Mouse (Mus musculus): ENCODE measurements around the gene Xrcc1.
"Not testable (repeated sequence)": the region's sequence is repeated elsewhere in the genome, so short reads cannot be mapped to it uniquely, and the experiment has no call there.

Gene Xrcc1

GRCm38 (mm10) chr7:24546068-24546614 lies at the start of gene Xrcc1, which contains the start of gene Pinlyp:
Xrcc1 (plus strand) TSS chr7:24546289.
Pinlyp (minus strand) TSS chr7:24546118.
- DNase-seq (ENCODE audit: low spot score) = no peak

GRCm38 (mm10) chr7:24499856-24500577 lies 46.1 kb upstream of the Xrcc1 start:
- no peak for DNase-seq (ENCODE audit: low spot score)

GRCm38 (mm10) chr7:24500929-24501328 lies 45.2 kb upstream of the Xrcc1 start:
- peak; percentile 29 for DNase-seq (ENCODE audit: low spot score)

- peak; percentile 21 for DNase-seq (ENCODE audit: low spot score)
These were observed 44.6 kb upstream of the Xrcc1 start for GRCm38 (mm10) chr7:24501492-24501891.

- no peak for DNase-seq (ENCODE audit: low spot score)
These were observed 42.1 kb upstream of the Xrcc1 start for GRCm38 (mm10) chr7:24504004-24504403.

GRCm38 (mm10) chr7:24504868-24505267 lies 41.2 kb upstream of the Xrcc1 start:
- DNase-seq (ENCODE audit: low spot score) = no peak

- no peak for DNase-seq (ENCODE audit: low spot score)
These were observed 40.5 kb upstream of the Xrcc1 start for GRCm38 (mm10) chr7:24505447-24506064.

- DNase-seq (ENCODE audit: low spot score) = no peak
These were observed 40.0 kb upstream of the Xrcc1 start for GRCm38 (mm10) chr7:24506065-24506459.

- no peak for DNase-seq (ENCODE audit: low spot score)
These were observed 39.6 kb upstream of the Xrcc1 start for GRCm38 (mm10) chr7:24506476-24506837.

- peak; percentile 40 for DNase-seq (ENCODE audit: low spot score)
These were observed 39.0 kb upstream of the Xrcc1 start, which contains the start of gene Zfp428 for GRCm38 (mm10) chr7:24506838-24507725. Zfp428 (plus strand) TSS chr7:24507006.

GRCm38 (mm10) chr7:24507726-24508114 lies 38.4 kb upstream of the Xrcc1 start:
- DNase-seq (ENCODE audit: low spot score) = no peak

GRCm38 (mm10) chr7:24512355-24512754 lies 33.7 kb upstream of the Xrcc1 start, which contains the start of gene AC161166.1:
AC161166.1 (minus strand) TSS chr7:24512455.
- DNase-seq (ENCODE audit: low spot score) = no peak

GRCm38 (mm10) chr7:24516319-24516718 lies 29.8 kb upstream of the Xrcc1 start:
- not testable (repeated sequence) for DNase-seq (ENCODE audit: low spot score)

GRCm38 (mm10) chr7:24517077-24517476 lies 29.0 kb upstream of the Xrcc1 start:
- DNase-seq (ENCODE audit: low spot score) = no peak

- DNase-seq (ENCODE audit: low spot score) = no peak
These were observed 28.4 kb upstream of the Xrcc1 start for GRCm38 (mm10) chr7:24517654-24518053.

GRCm38 (mm10) chr7:24519130-24519529 lies 27.0 kb upstream of the Xrcc1 start:
- DNase-seq (ENCODE audit: low spot score) = no peak

- not testable (repeated sequence) for DNase-seq (ENCODE audit: low spot score)
These were observed 26.0 kb upstream of the Xrcc1 start for GRCm38 (mm10) chr7:24520054-24520453.

GRCm38 (mm10) chr7:24522805-24523204 lies 23.3 kb upstream of the Xrcc1 start:
- no peak for DNase-seq (ENCODE audit: low spot score)

- no peak for DNase-seq (ENCODE audit: low spot score)
These were observed 22.4 kb upstream of the Xrcc1 start for GRCm38 (mm10) chr7:24523723-24524122.

- no peak for DNase-seq (ENCODE audit: low spot score)
These were observed 21.1 kb upstream of the Xrcc1 start for GRCm38 (mm10) chr7:24524978-24525377.

- DNase-seq (ENCODE audit: low spot score) = no peak
These were observed 20.2 kb upstream of the Xrcc1 start for GRCm38 (mm10) chr7:24525686-24526420.
